Mouse (Mus musculus): ENCODE measurements around the gene Mbd5. TPM values are rescaled to one million over a fixed set of nuclear protein-coding genes. Genes with fewer than 3 reads are reported as not detected.

The Mbd5 gene
- polyA plus RNA-seq, 1 experiment from 2014 or later, result 25.6 TPM

DNA sequence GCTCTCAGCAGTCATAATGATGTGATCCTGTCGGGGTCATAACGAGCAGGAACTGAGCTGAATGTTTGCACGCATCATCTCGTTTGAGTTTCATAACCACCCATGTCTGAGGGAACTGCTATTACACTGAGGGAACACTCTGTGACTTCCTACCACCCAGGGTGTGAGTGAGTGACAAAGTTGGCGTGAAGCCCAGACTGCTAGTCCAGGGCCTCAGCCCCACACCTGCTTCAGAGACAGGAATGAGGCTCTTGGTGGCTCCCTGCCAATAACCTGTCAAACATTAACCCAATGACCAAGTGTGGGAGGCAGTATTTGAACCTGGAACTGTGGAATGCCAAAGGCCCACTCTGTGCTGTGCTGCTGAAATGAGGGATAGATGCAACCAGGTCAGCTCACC lies 400.5 kb downstream of the Mbd5 start:
- peaks cover 5% of the 10 kb centered on the region; the same call in 1 of the 2 replicates for H3K4me1 ChIP-seq (replicated peaks)
- no peaks in the 10 kb centered on the region for H3K27me3 ChIP-seq
- WGBS, result 40% methylated on average over 5 of the region's 5 CpGs
- no peak overlapping the region for H3K4me3 ChIP-seq (replicated peaks)
- H3K9me3 ChIP-seq, result no peaks in the 10 kb centered on the region
- ATAC-seq (ENCODE audit: insufficient number of reproducible peaks, insufficient read depth, low FRiP score, low TSS enrichment, low read depth), result peak; percentile 86
- no peak overlapping the region for H3K27ac ChIP-seq
- H3K4me2 ChIP-seq, result no peak overlapping the region
- no peaks in the 10 kb centered on the region for H3K36me3 ChIP-seq
- H3K9ac ChIP-seq (replicated peaks), result no peak overlapping the region

DNA sequence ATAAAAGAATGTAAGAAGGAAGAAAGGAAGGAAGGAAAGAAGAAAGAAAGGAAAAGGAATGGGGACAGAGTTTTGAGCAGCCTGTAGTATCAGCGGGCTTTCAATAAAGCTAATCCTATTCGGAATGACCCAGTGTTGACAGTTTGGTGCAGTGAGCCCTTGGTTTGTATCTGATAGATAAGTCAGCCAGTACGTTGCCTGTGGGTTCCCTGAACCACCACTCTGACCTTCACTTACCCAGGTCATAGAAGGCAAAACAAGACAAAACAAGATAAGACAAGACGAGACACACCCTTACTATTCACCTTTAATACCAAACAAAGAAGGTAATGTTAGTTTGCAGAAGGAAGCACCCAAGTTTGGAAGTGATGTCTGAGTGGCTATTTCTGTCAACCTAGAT lies 401.5 kb downstream of the Mbd5 start:
- no peak for ATAC-seq (ENCODE audit: insufficient number of reproducible peaks, insufficient read depth, low FRiP score, low TSS enrichment, low read depth)
- WGBS, result 93% methylated on average over 4 of the region's 4 CpGs

DNA sequence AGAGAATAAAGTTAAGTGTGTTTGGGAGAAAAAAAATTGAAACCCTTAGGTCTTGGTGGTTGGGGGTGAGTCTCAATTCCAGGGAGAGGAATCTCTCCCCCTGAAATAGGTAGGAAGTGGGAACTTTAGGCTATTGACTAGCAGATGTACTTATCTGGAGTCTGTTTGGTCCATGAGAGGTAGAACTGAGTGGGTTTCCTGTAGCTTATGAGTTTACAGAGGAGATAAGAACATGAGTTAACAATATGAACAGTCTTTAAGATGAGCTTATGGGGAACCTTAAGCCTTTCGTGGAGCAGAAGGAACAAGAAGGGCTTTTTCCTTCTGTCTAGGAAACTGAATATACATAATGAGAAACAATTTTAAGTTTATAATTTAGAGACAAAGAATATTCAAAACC lies 404.8 kb downstream of the Mbd5 start:
- Histone ChIP-seq H3K9ac (replicated peaks) (no peak overlapping the region), H3K36me3 (no peaks in the 10 kb centered on the region), H3K4me2 (no peak overlapping the region), H3K4me3 (replicated peaks) (no peak overlapping the region), H3K27ac (no peak overlapping the region), H3K4me1 (replicated peaks) (peaks cover 11% of the 10 kb centered on the region; the same call in 1 of the 2 replicates), H3K9me3 (no peaks in the 10 kb centered on the region), H3K27me3 (no peaks in the 10 kb centered on the region)
- WGBS, result 94% methylated on average over 1 of the region's 1 CpGs
- no peak for ATAC-seq (ENCODE audit: insufficient number of reproducible peaks, insufficient read depth, low FRiP score, low TSS enrichment, low read depth)

More for the DNA sequence above, 401.5 kb downstream of the Mbd5 start:
- Histone ChIP-seq H3K36me3 (no peaks in the 10 kb centered on the region), H3K9ac (replicated peaks) (no peak overlapping the region), H3K9me3 (no peaks in the 10 kb centered on the region), H3K27me3 (no peaks in the 10 kb centered on the region), H3K27ac (no peak overlapping the region), H3K4me2 (no peak overlapping the region), H3K4me3 (replicated peaks) (no peak overlapping the region), H3K4me1 (replicated peaks) (peaks cover 5% of the 10 kb centered on the region; the same call in 1 of the 2 replicates)

DNA sequence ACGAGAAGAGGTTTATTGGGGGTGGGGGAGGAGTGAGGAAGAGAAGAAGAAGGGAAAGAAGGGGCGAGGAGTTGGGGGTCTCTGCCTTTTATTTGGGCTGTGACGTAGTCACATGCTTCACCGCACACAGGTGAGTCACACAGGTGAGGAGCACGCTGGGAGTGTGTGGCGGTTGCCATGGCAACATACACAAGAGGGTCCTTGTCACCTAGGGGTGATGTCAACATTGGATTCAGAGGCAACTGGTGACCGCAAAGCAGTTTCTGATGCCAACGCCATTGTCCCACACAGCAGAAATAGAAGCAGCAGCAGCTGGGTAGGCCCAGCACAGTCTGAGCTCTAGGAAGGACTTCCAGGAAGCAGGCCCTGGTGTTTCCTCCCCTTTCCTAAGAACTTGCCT lies 406.6 kb downstream of the Mbd5 start:
- ATAC-seq (ENCODE audit: insufficient number of reproducible peaks, insufficient read depth, low FRiP score, low TSS enrichment, low read depth), result no peak
- H3K36me3 ChIP-seq, result no peaks in the 10 kb centered on the region
- no peak overlapping the region for H3K4me2 ChIP-seq
- 0 out of 2 replicates have a peak, but pooled peaks cover 6% of the 10 kb centered on the region for H3K4me1 ChIP-seq (replicated peaks)
- H3K9me3 ChIP-seq, result no peaks in the 10 kb centered on the region
- no peaks in the 10 kb centered on the region for H3K27me3 ChIP-seq
- 92% methylated on average over 8 of the region's 8 CpGs for WGBS
- no peak overlapping the region for H3K9ac ChIP-seq (replicated peaks)
- H3K4me3 ChIP-seq (replicated peaks), result no peak overlapping the region
- no peak overlapping the region for H3K27ac ChIP-seq

DNA sequence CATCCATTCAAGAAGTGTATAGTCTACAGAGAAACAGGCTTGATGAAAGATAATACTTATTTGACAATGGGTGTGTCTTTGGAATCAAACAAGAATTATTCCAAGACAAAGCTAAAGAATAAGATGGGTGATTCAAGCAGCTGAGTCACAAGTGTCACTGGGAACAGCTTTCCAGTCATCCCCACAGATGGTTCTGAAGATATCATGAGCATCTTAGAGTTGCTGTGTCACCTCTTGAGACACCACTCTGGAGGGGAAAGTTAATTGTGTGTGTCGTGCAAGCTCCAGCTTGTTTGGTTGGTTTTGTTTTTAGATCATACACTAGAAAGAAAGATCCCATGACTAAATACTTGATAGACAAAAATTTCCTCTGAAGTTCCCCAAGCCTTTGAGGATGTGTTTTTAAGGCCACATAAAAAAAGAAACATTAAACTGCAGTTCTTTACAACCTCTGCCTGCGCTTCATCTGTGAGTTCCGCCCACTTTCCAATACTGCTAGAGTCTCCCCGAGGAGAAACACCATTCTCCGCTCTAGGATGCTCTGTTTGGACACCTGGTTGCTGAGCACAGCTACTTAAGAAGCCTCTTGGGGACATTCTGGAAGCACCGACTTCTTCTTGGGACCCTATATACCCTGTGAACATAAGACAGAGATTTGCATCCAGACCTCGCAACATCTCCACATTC lies 409.0 kb downstream of the Mbd5 start:
- Histone ChIP-seq H3K27me3 (no peaks in the 10 kb centered on the region), H3K9me3 (no peaks in the 10 kb centered on the region), H3K4me3 (replicated peaks) (no peak overlapping the region), H3K4me2 (no peak overlapping the region), H3K27ac (no peak overlapping the region), H3K36me3 (no peaks in the 10 kb centered on the region), H3K9ac (replicated peaks) (no peak overlapping the region), H3K4me1 (replicated peaks) (0 out of 2 replicates have a peak, but pooled peaks cover 6% of the 10 kb centered on the region)
- no peak for ATAC-seq (ENCODE audit: insufficient number of reproducible peaks, insufficient read depth, low FRiP score, low TSS enrichment, low read depth)
- WGBS, result 68% methylated on average over 7 of the region's 7 CpGs

DNA sequence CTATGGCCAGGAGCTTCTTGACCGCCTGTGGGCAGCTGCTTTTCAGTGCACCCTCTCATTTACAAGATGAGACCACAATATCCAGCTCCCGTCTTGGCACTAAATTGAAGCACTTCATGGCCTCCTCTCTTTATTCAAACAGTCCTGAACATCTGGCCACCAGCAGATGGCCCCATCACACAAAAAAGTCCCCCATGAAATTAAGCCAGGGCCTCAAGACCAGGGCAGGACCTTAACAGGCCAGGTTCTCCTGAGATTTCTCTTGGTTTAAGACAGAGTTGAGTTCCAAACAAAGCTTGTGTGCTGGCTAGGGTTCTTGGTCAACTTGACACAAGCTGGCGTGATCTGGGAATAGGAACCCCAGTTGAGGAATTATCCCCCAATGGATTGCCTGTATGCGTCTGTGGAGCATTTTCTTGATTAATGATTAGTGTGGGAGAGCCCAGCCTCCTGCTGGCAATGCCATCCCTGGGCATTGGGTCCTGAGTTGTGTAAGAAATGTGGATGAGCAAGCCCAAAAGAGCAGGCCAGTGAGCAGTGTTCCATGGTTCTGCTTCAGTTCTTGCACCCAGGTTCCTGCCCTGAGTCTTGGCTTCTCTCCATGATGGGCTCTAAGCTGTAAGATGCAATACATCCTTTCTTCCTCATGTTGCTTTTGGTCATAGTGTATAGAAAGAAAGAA lies 409.7 kb downstream of the Mbd5 start:
- H3K27me3 ChIP-seq, result no peaks in the 10 kb centered on the region
- no peak for ATAC-seq (ENCODE audit: insufficient number of reproducible peaks, insufficient read depth, low FRiP score, low TSS enrichment, low read depth)
- no peak overlapping the region for H3K4me2 ChIP-seq
- no peaks in the 10 kb centered on the region for H3K36me3 ChIP-seq
- peaks cover 10% of the 10 kb centered on the region; the same call in 1 of the 2 replicates for H3K4me1 ChIP-seq (replicated peaks)
- H3K9me3 ChIP-seq, result no peaks in the 10 kb centered on the region
- H3K9ac ChIP-seq (replicated peaks), result no peak overlapping the region
- 61% methylated on average over 4 of the region's 4 CpGs for WGBS
- H3K4me3 ChIP-seq (replicated peaks), result no peak overlapping the region
- H3K27ac ChIP-seq, result no peak overlapping the region

DNA sequence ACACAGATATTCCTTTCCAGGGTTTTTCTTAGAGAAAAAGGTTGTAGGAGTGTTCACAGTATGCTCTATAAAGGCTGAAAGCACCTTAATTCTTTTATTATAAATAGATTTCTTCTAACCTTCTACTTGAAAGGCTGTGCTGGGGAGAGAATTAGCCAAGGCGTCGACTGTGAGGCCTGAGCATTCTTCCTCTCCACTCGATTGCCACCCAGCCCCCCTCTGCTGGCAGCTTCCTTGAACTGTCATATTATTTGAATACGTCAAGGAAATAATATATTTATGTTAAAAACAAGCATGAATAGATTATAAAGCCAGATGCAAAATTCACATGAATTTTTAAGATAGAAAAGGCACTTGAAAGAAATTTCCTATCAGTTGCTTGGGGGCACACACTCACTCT lies 410.4 kb downstream of the Mbd5 start:
- 72% methylated on average over 4 of the region's 4 CpGs for WGBS
- Histone ChIP-seq H3K4me2 (no peak overlapping the region), H3K4me1 (replicated peaks) (peaks cover 17% of the 10 kb centered on the region), H3K9me3 (no peaks in the 10 kb centered on the region), H3K4me3 (replicated peaks) (no peak overlapping the region), H3K27me3 (no peaks in the 10 kb centered on the region), H3K36me3 (no peaks in the 10 kb centered on the region), H3K27ac (no peak overlapping the region), H3K9ac (replicated peaks) (no peak overlapping the region)
- ATAC-seq (ENCODE audit: insufficient number of reproducible peaks, insufficient read depth, low FRiP score, low TSS enrichment, low read depth), result no peak

DNA sequence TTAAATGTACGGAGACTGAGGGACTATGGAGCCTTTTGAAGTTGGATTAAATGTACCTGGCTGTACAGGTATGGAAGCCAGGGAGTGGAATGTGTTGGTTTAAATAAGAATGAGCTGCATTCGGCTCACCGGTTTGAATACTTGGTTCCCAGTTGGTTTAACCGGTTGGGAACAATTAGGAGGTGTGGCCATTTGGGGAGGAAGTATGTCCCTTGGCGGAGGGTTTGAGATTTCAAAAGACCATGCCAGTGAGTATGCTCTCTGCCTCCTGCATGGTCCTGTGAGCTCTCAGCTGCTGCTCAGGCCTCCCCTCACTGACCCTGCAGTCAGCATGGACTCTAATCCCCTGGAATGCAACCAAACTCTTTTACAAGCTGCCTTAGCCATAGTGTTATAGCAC lies 415.2 kb downstream of the Mbd5 start:
- Histone ChIP-seq H3K27me3 (no peaks in the 10 kb centered on the region), H3K4me2 (no peak overlapping the region), H3K4me3 (replicated peaks) (no peak overlapping the region), H3K36me3 (no peaks in the 10 kb centered on the region), H3K9ac (replicated peaks) (no peak overlapping the region), H3K4me1 (replicated peaks) (peaks cover 15% of the 10 kb centered on the region), H3K9me3 (no peaks in the 10 kb centered on the region), H3K27ac (no peak overlapping the region)
- ATAC-seq (ENCODE audit: insufficient number of reproducible peaks, insufficient read depth, low FRiP score, low TSS enrichment, low read depth), result peak; percentile 80; the same call in 1 of the 2 replicates
- WGBS, result 27% methylated on average over 5 of the region's 5 CpGs

DNA sequence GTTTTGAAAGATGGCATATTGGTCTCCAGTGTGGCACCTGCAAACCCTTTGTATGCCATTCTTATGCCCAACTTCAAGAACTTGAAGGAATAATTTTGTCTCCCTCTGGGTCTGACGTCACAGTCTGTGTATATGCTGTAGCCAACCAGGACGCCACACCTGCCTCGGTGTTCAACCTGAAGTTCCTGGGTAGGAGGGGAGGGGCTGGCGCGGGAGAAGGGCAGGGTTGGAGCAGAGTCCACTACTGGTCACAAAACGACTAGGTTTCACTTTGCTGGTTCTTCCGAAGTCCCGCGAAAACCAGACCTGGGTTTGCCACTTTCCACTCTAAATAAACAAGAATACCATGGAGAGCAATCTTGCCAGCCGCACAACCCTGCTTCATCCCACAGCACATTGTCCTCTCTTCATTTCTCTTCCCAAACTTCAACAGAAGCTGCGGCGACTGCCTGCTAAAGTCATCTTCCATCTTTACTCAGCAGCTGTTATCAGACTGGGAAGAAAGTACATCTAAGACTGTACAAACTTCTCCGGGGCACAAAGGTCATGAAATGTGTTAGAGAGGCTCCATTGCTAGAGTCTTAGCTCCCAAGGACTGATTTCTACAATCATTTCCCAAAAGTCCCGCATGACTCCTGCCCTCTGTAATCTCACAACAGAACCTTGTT lies 417.7 kb downstream of the Mbd5 start:
- no peak for ATAC-seq (ENCODE audit: insufficient number of reproducible peaks, insufficient read depth, low FRiP score, low TSS enrichment, low read depth)
- H3K9ac ChIP-seq (replicated peaks), result no peak overlapping the region
- no peak overlapping the region for H3K4me3 ChIP-seq (replicated peaks)
- H3K4me1 ChIP-seq (replicated peaks), result peaks cover 15% of the 10 kb centered on the region
- H3K9me3 ChIP-seq, result no peaks in the 10 kb centered on the region
- no peaks in the 10 kb centered on the region for H3K27me3 ChIP-seq
- H3K4me2 ChIP-seq, result no peak overlapping the region
- H3K36me3 ChIP-seq, result no peaks in the 10 kb centered on the region
- WGBS, result 86% methylated on average over 14 of the region's 14 CpGs
- no peak overlapping the region for H3K27ac ChIP-seq

DNA sequence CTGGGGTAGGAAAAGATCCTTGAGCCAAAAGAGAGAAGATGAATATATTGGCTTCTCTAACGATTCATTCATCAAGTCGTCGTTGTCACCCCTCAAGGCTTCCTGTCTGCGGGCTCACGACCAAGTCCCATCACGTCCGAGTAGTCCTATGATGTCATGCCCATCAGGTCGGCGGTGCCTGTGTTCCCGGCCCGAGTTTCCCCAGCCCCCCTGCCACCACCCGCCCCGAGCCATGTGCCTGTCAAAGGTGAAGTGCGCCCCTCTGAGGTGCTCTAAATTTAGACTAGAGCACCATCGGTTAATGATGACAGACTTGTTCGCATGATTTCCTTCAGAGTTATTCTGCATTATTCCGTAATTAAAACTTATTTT lies 418.2 kb downstream of the Mbd5 start:
- no peak overlapping the region for H3K4me3 ChIP-seq (replicated peaks)
- no peak for ATAC-seq (ENCODE audit: insufficient number of reproducible peaks, insufficient read depth, low FRiP score, low TSS enrichment, low read depth)
- WGBS, result 70% methylated on average over 17 of the region's 17 CpGs
- no peaks in the 10 kb centered on the region for H3K9me3 ChIP-seq
- no peak overlapping the region for H3K27ac ChIP-seq
- H3K9ac ChIP-seq (replicated peaks), result no peak overlapping the region
- H3K36me3 ChIP-seq, result no peaks in the 10 kb centered on the region
- H3K27me3 ChIP-seq, result no peaks in the 10 kb centered on the region
- H3K4me1 ChIP-seq (replicated peaks), result peaks cover 15% of the 10 kb centered on the region
- H3K4me2 ChIP-seq, result no peak overlapping the region

DNA sequence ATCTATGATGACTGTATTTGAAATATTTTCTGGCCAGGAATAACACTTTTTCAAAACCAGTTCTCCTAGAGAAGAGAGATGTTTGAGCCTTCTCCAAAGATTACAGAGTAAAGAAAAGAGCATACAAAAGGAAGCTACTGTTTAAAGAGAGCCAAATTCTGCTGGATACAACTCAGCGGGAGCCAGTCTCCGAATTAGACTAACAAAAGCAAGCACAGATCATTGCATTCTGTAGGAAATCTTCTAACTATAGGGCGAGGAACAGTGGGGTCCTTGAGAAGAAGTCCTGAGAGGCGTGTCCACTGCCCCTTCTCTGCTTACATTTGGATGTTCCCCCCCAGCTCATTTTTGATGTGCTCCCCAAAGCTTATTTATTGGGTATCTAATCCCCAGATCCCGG lies 422.3 kb downstream of the Mbd5 start:
- H3K9ac ChIP-seq (replicated peaks), result no peak overlapping the region
- no peaks in the 10 kb centered on the region for H3K9me3 ChIP-seq
- H3K4me3 ChIP-seq (replicated peaks), result no peak overlapping the region
- no peaks in the 10 kb centered on the region for H3K36me3 ChIP-seq
- no peaks in the 10 kb centered on the region; the same call in 1 of the 2 replicates for H3K4me1 ChIP-seq (replicated peaks)
- H3K27me3 ChIP-seq, result no peaks in the 10 kb centered on the region
- no peak overlapping the region for H3K27ac ChIP-seq
- ATAC-seq (ENCODE audit: insufficient number of reproducible peaks, insufficient read depth, low FRiP score, low TSS enrichment, low read depth), result no peak
- H3K4me2 ChIP-seq, result no peak overlapping the region
- WGBS, result 84% methylated on average over 5 of the region's 5 CpGs

Data from limb, embryonic 12.5 days (tissue).